Mouse (Mus musculus) urinary bladder, postnatal 25 days (tissue): ENCODE measurements at regions not wholly inside any gene's neighbourhood (a gene's known extent, or its start where the extent isn't known, plus 50 kb on each side); places are given as distances from the start of the nearest gene placed in this dataset.

Experiments
- DNase-seq: peaks from one replicate; pipeline ENCODE4 v3.0.0; 2022; ENCODE audit warnings: low spot score

DNA sequence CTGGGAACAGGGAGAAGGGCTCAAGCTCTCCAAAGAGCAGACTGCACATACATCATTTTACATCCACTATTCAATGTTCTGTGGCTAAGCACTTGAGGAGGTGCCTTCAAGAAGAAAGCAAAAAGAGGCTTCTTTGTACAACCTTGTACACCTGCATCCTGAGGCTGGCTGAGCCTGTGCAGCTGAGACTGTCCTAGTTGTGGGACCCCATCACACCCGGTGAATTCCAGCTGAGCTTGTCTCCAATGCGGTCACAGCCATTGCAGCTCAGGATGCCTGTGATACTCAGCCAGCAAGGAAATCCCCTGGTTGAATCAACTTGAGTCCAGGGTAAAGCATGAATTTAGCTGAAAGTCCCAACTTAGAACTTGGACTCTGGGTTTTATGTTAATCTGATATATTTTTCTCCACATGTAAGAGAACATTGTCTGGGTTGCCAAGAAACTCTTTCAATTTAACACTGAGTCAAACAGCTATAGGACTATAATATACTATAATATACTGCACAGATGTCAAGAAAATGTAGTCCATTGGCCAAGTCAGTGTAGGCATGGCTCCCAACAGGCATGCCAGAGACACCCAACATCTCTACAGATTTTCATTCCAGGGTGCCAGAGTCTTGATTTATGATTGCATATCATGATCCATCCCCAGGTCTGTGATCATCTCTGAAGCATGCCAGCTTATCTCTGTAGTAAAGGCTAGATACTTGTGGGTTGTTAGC, 599.2 kb downstream of the Pard3 start:
- DNase-seq: no peak

GRCm38 (mm10) chr8:127666606-127667005, 602.9 kb downstream of the Pard3 start:
- DNase-seq: no peak

DNA sequence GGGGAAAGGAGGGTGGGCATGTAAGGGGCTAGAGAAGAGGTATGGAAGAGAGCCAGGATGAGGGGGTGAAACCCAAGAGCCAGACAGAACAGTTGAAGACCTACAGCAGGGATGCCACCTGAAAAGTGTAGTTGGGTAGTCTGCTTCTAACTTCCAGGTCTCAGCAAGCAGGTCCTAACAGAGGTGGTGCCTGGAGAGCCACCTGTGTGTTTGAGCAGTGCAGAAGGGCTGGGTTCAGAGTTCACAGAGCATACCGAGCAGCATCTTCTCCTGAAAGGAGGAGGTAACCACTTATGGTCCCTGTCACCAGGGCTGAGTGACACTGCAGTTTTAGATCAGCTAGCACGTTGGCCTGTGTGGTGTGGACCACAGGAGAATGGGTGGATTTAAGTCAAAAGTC, 605.3 kb downstream of the Pard3 start:
- no peak for DNase-seq

DNA sequence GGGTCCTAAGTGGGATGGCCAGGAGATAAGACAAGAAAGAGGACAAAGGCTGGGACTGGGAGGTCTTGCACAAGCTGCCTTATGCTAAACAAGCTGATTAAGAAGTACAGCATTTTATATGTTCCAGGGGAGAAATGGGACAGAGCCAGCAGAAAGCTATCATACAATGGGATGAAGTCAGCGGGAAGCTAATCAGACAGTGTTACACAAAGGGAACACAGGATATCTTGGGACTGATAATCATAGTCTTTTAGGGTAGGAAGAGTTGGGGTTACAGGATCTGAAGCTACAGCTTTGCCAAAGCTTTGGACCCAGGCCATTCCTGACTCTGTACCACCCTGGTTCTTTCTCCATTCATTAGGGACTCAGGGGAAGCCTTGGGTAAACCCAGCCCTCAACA, 610.4 kb downstream of the Pard3 start:
- no peak for DNase-seq

GRCm38 (mm10) chr8:127675377-127675776, 611.7 kb downstream of the Pard3 start:
- no peak for DNase-seq

DNA sequence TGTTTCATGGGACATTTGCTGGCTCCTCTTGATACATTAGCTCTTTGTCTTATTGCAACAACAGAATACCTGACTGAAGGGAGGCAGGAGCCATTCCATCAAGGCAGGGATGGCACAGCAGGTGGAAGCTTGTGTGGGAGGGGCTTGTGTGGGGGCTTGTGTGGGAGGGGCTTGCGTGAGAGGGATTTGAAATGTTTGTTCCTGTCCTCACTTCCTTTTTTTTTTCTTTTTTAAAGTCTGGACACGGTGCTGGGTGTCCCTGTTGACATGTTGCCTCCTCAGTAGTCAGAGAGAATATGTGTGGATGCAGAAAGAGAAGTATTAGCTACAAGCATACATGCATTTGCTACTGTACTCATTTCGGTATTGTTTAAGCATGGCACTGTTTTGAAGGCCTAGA, 616.5 kb downstream of the Pard3 start:
- no peak for DNase-seq

- DNase-seq: no peak
Measured at GRCm38 (mm10) chr8:127684213-127684612, 620.5 kb downstream of the Pard3 start.

GRCm38 (mm10) chr8:127690792-127691191, 627.1 kb downstream of the Pard3 start:
- DNase-seq: no peak

- DNase-seq: no peak
Measured at GRCm38 (mm10) chr8:127698404-127698803, 634.7 kb downstream of the Pard3 start.

DNA sequence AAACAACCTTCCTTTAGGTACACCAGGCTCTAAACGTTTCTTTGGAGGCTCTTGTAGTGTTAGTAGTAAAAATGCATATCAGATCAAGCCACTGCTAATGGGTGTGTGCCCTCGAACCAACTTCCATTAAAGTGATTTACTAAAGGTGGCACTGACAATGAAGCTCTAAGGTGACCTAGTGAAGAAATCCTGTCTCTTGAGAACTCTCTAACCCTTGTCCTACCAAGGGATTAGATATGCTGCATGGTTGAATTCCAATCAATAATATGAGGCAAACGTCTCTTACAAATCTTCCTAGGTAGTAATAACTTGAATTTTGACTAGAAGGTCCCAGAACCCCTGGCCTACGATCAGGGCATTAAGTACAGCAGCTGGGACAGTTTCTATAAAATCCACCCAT, 640.7 kb downstream of the Pard3 start:
- DNase-seq: no peak

DNA sequence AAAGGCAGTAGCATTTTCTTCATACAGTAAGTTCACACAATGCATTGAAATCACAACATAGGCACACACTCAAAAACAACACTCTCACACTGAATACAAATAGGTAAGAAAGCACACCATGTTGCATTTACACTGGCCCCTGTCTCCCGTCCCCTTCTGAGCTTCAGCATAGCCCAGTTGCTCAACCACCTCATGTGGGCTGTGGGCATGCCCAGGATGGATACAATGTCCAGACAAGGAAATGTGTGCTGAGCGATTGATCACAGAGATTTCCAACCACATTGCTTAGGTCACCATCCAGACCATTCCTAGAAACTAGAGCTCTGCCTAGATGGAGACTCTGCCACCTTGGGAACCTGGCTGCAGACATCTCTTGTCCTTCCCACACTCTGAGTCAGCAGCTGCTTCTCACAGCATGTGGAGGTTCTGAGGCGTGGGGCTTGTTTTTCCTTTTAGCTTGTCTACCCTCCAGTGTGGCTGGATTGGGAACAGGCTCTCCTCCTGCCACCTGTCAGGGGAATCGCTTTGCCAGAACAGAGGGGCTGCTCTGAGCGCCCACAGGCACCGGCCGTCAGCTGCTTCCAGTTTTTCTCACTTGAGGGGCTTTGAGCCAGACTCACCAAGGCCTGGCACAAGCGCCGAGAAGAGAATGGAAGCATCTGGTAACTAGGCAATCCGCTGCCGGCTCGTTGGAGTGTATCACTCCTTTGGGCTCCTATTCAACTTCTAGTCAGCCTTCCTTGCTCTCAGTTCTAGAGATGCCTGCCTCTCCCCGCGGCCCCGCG, 642.5 kb downstream of the Pard3 start:
- no peak for DNase-seq

DNA sequence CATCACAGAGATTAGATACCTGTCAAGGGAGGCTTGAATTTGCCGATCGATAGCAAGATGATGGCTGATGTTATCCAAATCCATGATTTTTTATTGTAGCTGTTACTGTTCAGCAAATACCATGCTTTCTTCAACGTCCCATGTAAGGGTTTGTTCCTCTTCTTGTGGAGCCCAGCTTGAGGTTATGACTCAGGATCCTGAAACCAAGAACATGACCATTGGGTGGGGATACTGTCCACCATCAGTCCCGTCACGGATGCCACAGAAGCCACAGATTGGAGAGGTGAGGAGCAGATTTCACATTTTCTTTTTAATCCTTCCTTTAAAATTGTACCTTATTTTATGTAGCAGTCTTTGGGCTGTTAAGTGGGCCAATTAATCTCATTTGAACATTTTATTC, 645.7 kb downstream of the Pard3 start:
- DNase-seq: no peak

- no peak for DNase-seq
Measured at GRCm38 (mm10) chr8:127715097-127715496, 643.3 kb upstream of the Nrp1 start.

DNA sequence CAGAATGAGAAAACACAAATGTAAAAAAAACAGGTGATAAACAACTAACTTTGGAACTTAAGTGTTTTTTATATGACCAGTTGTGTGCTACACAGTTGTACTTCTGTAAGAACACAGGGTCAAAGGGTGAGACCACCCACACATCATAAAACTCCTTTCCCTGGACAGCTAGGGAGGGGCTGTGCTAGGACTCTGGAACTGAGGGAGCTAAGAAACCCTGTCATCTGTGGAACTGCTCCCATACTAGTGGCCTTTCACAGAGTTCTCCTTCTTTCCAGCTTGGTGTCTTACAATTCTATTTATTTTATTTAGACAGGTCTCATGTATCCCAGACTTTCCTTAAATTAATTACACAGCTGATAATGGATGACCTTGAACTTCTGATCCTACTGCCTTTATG, 640.4 kb upstream of the Nrp1 start:
- DNase-seq: no peak

- DNase-seq: no peak
Measured at GRCm38 (mm10) chr8:127719881-127720280, 638.5 kb upstream of the Nrp1 start.

DNA sequence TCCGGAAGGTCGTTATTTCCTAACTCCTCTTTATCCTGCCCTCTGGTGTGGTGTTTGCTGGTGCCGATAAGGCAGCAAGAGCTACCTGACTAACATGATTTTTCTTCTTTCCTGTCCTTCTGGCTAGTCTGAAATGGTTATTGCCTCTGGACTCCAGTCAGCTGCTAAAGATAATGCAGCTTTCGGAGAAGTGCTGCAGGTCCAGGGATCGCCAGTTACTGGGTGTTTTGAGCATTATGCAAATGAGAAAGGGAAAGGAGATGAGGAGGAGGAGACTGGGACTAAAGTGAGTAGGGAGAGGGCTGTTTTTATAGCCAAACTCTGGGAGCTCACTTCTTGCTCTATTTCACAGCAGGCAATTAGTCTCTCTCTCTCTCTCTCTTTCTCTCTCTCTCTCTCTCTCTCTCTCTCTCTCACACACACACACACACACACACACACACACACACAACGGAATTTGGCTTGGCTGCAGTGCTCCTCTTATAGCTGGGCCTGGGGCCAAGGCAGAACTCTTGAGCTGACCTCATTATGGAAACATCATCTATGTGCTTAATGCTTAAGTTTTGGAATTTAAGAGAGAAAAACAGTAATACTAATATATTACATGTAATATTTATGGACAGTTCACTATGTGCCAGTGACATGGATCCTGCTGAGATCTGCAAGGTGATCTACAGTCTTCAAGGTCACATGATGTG, 637.7 kb upstream of the Nrp1 start:
- DNase-seq: no peak

DNA sequence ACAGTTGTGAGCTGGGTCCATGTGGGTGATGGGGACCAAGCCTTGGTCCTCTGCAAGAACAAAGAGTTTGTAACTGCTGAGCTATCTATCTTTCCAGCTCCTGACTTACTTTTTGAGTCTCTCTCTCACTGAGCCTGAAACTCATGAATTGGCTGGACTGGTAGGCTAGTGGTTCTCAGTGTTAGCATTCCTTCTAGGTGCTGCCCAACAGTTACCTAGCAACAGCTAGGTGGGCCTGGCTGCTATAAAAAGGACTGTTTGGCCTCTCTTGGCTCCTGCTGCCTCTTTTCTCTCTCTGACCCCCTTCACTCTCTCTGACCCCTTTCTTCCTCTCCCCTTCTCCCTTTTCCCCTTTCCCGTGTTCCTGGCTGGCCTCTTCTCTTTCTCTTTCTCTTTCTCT, 636.8 kb upstream of the Nrp1 start:
- DNase-seq: no peak

DNA sequence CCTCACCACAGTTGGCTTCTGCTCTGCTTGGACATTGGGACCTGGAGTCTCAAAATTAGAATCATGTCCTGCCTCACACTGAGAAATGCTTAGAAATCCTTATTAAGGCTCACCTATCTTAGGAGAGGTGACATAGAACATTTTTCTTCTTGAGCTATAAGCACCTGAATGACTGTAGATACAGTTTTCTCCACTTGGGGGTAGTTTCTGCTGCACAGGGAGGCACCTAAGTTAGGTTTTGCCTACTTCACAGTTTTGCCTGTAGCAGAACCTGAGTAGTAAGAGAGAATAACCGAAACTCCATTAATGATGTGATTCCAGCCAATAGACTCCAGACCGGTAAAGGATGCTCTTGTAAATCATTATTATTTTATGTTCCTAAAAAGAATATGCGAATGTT, 624.3 kb upstream of the Nrp1 start:
- DNase-seq: no peak

DNA sequence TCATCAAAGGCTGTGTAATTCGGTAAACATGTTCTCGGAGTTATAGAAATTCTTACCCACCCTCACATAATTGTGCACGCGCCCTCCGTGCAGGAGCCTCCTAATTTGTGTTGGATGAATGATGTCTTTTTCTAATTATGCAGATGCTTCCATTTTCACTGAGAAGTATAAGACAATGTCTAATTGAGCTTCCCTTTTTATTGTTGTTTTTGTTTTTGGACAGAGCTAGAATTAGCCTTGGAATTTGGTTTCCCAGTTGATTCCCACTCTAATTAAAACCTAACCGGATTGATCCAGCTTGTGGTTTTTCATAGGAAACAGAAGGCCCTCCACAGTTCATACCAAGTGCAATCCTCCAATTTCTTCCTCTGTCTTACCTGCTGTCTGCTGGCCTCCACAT, 616.2 kb upstream of the Nrp1 start:
- no peak for DNase-seq

GRCm38 (mm10) chr8:127745221-127745620, 613.2 kb upstream of the Nrp1 start:
- no peak for DNase-seq

GRCm38 (mm10) chr8:127746456-127746855, 611.9 kb upstream of the Nrp1 start:
- DNase-seq: no peak

GRCm38 (mm10) chr8:127752871-127753270, 605.5 kb upstream of the Nrp1 start:
- no peak for DNase-seq
